Mouse (Mus musculus): ENCODE data around the gene Clec16a.
A peak's percentile ranks its signal among the peaks of the same experiment; 100 is the strongest.

The Clec16a gene

GRCm38 (mm10) chr16:10642857-10643633 lies 97.9 kb downstream of the Clec16a start:
- no peak for DNase-seq (ENCODE audit: low read depth, low spot score)

- DNase-seq (ENCODE audit: low read depth, low spot score) = no peak
Measured at GRCm38 (mm10) chr16:10644238-10644637, 99.1 kb downstream of the Clec16a start.

- DNase-seq (ENCODE audit: low read depth, low spot score) = no peak
Measured at GRCm38 (mm10) chr16:10644731-10645130, 99.6 kb downstream of the Clec16a start.

GRCm38 (mm10) chr16:10651804-10652203 lies 106.7 kb downstream of the Clec16a start:
- no peak for DNase-seq (ENCODE audit: low read depth, low spot score)

- peak; percentile 31 for DNase-seq (ENCODE audit: low read depth, low spot score)
Measured at GRCm38 (mm10) chr16:10652935-10653334, 107.8 kb downstream of the Clec16a start.

- DNase-seq (ENCODE audit: low read depth, low spot score) = no peak
Measured at GRCm38 (mm10) chr16:10655236-10655635, 110.1 kb downstream of the Clec16a start.

- peak; percentile 58 for DNase-seq (ENCODE audit: low read depth, low spot score)
Measured at GRCm38 (mm10) chr16:10655926-10656325, 110.8 kb downstream of the Clec16a start.

- peak; percentile 54 for DNase-seq (ENCODE audit: low read depth, low spot score)
Measured at GRCm38 (mm10) chr16:10656461-10656860, 111.3 kb downstream of the Clec16a start.

GRCm38 (mm10) chr16:10656939-10657338 lies 111.8 kb downstream of the Clec16a start:
- no peak for DNase-seq (ENCODE audit: low read depth, low spot score)

GRCm38 (mm10) chr16:10659211-10659610 lies 114.1 kb downstream of the Clec16a start:
- DNase-seq (ENCODE audit: low read depth, low spot score) = no peak

GRCm38 (mm10) chr16:10660526-10660925 lies 115.4 kb downstream of the Clec16a start:
- peak; percentile 81 for DNase-seq (ENCODE audit: low read depth, low spot score)

GRCm38 (mm10) chr16:10661385-10661784 lies 116.2 kb downstream of the Clec16a start:
- no peak for DNase-seq (ENCODE audit: low read depth, low spot score)

GRCm38 (mm10) chr16:10663890-10664731 lies 119.0 kb downstream of the Clec16a start:
- no peak for DNase-seq (ENCODE audit: low read depth, low spot score)

- peak; percentile 69 for DNase-seq (ENCODE audit: low read depth, low spot score)
Measured at GRCm38 (mm10) chr16:10664921-10665894, 120.1 kb downstream of the Clec16a start.

GRCm38 (mm10) chr16:10666766-10667165 lies 121.6 kb downstream of the Clec16a start:
- DNase-seq (ENCODE audit: low read depth, low spot score) = no peak

GRCm38 (mm10) chr16:10668453-10668852 lies 123.3 kb downstream of the Clec16a start:
- no peak for DNase-seq (ENCODE audit: low read depth, low spot score)

GRCm38 (mm10) chr16:10668991-10669703 lies 124.0 kb downstream of the Clec16a start:
- no peak for DNase-seq (ENCODE audit: low read depth, low spot score)

- DNase-seq (ENCODE audit: low read depth, low spot score) = no peak
Measured at GRCm38 (mm10) chr16:10669936-10670335, 124.8 kb downstream of the Clec16a start.

- no peak for DNase-seq (ENCODE audit: low read depth, low spot score)
Measured at GRCm38 (mm10) chr16:10672490-10672889, 127.4 kb downstream of the Clec16a start.

- DNase-seq (ENCODE audit: low read depth, low spot score) = no peak
Measured at GRCm38 (mm10) chr16:10674020-10674419, 128.9 kb downstream of the Clec16a start.

- no peak for DNase-seq (ENCODE audit: low read depth, low spot score)
Measured at GRCm38 (mm10) chr16:10674957-10675356, 129.8 kb downstream of the Clec16a start.
